Mouse (Mus musculus): ENCODE data around the gene Cdk5. TPM values are rescaled to one million over a fixed set of nuclear protein-coding genes. Genes with fewer than 3 reads are reported as not detected.

Cdk5 gene
- polyA plus RNA-seq, 1 experiment from 2014 or later, result 47.2 TPM

DNA sequence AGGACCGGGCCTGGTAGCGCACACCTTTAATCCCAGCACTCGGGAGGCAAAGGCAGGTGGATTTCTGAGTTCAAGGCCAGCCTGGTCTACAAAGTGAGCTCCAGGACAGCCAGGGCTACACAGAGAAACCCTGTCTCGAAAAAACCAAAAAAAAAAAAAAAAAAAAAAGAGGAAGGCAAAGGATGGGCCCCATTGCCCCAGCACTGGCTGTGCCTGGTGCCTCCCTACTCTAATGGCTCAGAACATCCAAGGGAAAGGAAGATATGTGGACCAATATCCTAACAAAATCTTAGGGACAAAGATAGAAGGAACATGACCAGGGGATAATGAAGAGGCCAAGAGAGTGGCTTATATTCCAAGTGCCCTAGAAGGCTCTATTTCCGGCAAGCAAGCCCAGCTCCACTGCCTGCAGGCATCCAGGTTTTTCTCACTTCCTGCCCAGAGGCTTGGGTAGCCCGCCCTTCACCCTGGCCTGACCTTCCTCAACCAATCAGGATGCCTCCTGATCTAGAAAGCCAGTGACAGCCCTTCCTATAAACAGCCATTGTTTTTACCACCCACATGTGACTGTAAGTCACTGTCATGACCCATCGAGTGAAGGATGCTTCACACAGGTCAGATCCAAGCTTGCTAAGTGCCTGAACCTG lies 34.2 kb downstream of the Cdk5 start:
- no peak for TF ChIP-seq CTCF (IDR thresholded peaks at IDR 0.05; ENCODE audit: low read depth)
- 65% methylated on average over 6 of the region's 7 CpGs for WGBS
- H3K36me3 ChIP-seq (ENCODE audit: insufficient read depth, low read length), result no peaks in the 10 kb centered on the region
- H3K9me3 ChIP-seq (replicated peaks; ENCODE audit: low read length), result no peaks in the 10 kb centered on the region
- H3K4me1 ChIP-seq (replicated peaks; ENCODE audit: insufficient read depth, low read length), result peaks cover 15% of the 10 kb centered on the region
- ATAC-seq (replicated peaks; ENCODE audit: low FRiP score, low read depth) (no peak), DNase-seq (ENCODE audit: low spot score) (peak; percentile 73)
- H3K4me2 ChIP-seq (ENCODE audit: low read length), result no peak overlapping the region
- H3K4me3 ChIP-seq (replicated peaks; ENCODE audit: low read depth, low read length), result no peak overlapping the region
- H3K9ac ChIP-seq (ENCODE audit: low read depth, low read length), result no peak overlapping the region
- peaks cover 6% of the 10 kb centered on the region; the same call in 1 of the 2 replicates for H3K27me3 ChIP-seq (ENCODE audit: insufficient read depth, low read length)
- H3K27ac ChIP-seq, result no peak overlapping the region

DNA sequence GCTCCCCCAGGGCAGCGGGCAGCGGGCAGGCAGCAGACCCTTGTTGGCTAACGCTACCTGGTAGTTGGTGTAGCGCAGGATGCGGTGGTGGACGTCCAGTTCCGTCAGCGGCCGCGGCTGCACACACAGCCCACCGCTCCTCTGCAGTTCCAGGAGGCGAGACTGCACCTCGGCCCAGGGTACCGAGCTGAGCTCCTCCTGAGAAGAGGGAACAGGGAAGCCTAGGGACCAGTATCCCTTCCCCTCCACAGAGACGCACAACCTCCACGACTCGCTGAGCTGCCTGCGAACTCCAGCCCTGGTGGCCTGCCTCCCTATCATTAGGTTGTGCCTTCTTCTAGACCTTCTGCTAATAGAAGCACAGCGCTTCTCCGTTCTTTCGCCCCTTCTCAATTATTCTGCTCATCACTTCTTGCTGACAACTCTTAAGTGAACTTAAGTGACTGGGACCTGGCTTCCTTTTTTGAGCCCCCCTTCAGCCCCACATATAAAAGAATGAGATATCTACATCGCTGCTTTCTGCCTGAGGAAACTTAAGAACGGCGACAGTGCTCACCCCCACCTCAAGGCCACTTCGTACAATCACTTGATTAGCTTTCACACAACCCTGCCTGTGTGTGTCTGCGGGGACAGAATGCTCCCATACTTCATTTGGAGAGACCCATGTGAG lies 34.9 kb downstream of the Cdk5 start:
- H3K4me1 ChIP-seq (replicated peaks; ENCODE audit: insufficient read depth, low read length), result peaks cover 15% of the 10 kb centered on the region
- H3K9me3 ChIP-seq (replicated peaks; ENCODE audit: low read length), result no peaks in the 10 kb centered on the region
- H3K27me3 ChIP-seq (ENCODE audit: insufficient read depth, low read length), result peaks cover 6% of the 10 kb centered on the region; the same call in 1 of the 2 replicates
- peak overlapping the region; percentile 43 for H3K4me3 ChIP-seq (replicated peaks; ENCODE audit: low read depth, low read length)
- DNase-seq (ENCODE audit: low spot score) (peak; percentile 10), ATAC-seq (replicated peaks; ENCODE audit: low FRiP score, low read depth) (no peak)
- peak overlapping the region; percentile 59 for H3K9ac ChIP-seq (ENCODE audit: low read depth, low read length)
- WGBS, result 28% methylated on average over 25 of the region's 26 CpGs
- H3K27ac ChIP-seq, result no peak overlapping the region; the same call in 1 of the 2 replicates
- peak overlapping the region; percentile 94 for H3K4me2 ChIP-seq (ENCODE audit: low read length)
- no peak for TF ChIP-seq CTCF (IDR thresholded peaks at IDR 0.05; ENCODE audit: low read depth)
- H3K36me3 ChIP-seq (ENCODE audit: insufficient read depth, low read length), result no peaks in the 10 kb centered on the region

DNA sequence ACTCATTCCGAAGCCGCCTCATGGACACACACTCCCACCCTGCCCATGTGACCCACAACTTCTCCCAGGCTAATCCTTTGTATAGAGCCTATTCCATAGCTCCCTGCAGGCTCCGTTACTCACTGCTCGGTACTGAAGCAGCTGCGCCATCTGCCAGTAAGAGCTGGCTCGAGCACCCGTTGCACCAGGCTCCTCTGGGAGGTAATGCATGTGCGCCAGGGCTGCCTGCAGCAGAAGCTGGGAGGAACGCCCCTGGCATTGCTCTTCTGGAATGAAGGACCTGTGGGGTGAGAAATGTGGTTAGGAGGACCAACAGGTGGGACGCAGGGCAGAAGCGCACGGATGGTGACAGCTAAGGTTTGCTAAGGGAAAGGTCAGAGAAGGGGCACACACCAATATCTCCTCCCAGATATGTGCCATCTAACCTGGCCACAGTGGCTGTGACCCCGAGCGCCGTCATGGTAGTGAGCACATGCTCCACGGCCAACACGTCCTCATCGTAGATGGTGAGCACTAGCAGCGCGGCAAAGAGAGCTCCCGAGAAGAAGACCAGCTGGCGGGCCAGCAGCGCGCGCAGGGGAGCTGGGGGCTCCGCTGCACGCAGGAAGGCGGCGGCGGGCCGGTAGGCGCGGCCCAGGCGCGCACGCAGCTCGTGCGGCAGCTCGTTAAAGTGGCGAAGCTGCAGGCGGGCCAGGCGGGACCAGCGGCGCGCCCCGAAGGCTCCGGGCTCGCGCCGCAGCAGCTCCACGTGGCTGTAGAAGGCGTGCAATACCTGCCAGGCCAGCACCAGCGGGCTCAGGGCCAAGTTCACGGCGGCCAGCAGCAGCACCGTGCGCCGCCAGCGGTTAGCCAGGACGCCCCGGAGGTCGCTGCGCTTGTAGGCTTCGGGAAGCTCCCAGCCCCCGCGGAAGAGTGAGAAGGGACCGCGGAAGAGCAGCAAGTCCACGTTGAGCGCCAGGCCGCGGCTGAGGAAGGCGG lies 35.8 kb downstream of the Cdk5 start:
- H3K4me3 ChIP-seq (replicated peaks; ENCODE audit: low read depth, low read length), result peak overlapping the region; percentile 43
- no peak overlapping the region; the same call in 1 of the 2 replicates for H3K27ac ChIP-seq
- ATAC-seq (replicated peaks; ENCODE audit: low FRiP score, low read depth) (no peak), DNase-seq (ENCODE audit: low spot score) (peak; percentile 63)
- H3K9me3 ChIP-seq (replicated peaks; ENCODE audit: low read length), result no peaks in the 10 kb centered on the region
- no peaks in the 10 kb centered on the region for H3K36me3 ChIP-seq (ENCODE audit: insufficient read depth, low read length)
- H3K9ac ChIP-seq (ENCODE audit: low read depth, low read length), result peak overlapping the region; percentile 59
- H3K4me2 ChIP-seq (ENCODE audit: low read length), result peak overlapping the region; percentile 94
- H3K4me1 ChIP-seq (replicated peaks; ENCODE audit: insufficient read depth, low read length), result peaks cover 22% of the 10 kb centered on the region
- H3K27me3 ChIP-seq (ENCODE audit: insufficient read depth, low read length), result peaks cover 6% of the 10 kb centered on the region; the same call in 1 of the 2 replicates
- peak; percentile 43; the same call in 1 of the 2 replicates for TF ChIP-seq CTCF (IDR thresholded peaks at IDR 0.05; ENCODE audit: low read depth)
- 1% methylated on average over 73 of the region's 73 CpGs for WGBS

DNA sequence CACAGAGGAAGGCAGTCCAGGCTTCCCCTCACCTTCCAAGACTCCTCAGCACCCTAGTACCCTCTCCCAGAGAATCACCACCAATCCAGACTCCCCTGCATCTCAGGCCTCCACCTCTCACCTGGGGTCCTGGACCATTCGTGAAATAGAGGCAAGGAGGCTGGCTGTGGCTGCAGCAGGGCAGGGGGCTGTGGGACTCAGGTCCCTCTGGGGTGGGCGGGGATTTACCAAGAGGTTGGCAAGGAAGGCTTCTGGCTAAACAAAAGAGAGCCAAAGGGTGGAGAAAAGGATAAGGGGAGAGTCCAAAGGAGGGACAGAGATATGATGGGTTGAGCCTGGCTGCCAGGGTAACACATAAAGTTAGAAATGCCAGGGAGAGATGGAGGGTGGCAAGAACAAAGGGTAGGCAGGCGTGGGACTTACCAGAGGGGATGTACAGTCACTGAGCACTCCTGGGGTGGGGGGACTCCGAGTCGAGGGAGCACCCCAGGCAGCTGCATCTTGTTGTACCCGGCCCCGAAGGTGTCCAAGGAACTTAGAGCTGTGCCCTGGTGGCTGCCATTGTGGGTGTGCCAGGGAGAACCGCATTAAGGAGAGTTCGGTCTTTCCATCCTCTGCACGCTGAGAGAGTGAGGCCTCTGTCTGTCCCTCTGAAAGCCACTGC lies 37.3 kb downstream of the Cdk5 start:
- Histone ChIP-seq H3K36me3 (ENCODE audit: insufficient read depth, low read length) (no peaks in the 10 kb centered on the region), H3K9ac (ENCODE audit: low read depth, low read length) (no peak overlapping the region), H3K4me1 (replicated peaks; ENCODE audit: insufficient read depth, low read length) (peaks cover 22% of the 10 kb centered on the region), H3K9me3 (replicated peaks; ENCODE audit: low read length) (no peaks in the 10 kb centered on the region), H3K4me3 (replicated peaks; ENCODE audit: low read depth, low read length) (no peak overlapping the region), H3K27me3 (ENCODE audit: insufficient read depth, low read length) (peaks cover 6% of the 10 kb centered on the region; the same call in 1 of the 2 replicates), H3K4me2 (ENCODE audit: low read length) (no peak overlapping the region), H3K27ac (no peak overlapping the region)
- WGBS, result 91% methylated on average over 10 of the region's 10 CpGs
- DNase-seq (ENCODE audit: low spot score), result no peak
- no peak for TF ChIP-seq CTCF (IDR thresholded peaks at IDR 0.05; ENCODE audit: low read depth)
- no peak for ATAC-seq (replicated peaks; ENCODE audit: low FRiP score, low read depth)

DNA sequence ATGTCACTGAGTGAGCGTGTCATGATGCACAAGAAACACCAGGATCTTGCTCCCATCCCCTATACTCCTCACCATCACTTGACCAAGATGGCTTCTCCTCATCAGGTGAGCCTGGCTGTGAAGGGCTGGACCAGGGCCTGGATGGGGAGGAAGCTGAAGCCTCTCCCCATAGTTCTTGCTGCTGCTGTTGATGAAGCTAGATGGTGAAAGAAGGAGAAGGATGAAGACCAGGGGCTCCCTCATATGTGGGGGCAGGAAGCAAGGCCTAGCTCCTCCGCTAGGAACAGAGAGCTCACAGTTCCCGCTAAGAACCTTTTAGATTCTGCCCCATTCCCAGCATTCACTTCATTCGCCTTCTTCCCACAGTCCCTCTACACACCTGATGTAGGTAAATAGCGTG lies 38.0 kb downstream of the Cdk5 start:
- Histone ChIP-seq H3K4me2 (ENCODE audit: low read length) (no peak overlapping the region), H3K27ac (no peak overlapping the region), H3K4me3 (replicated peaks; ENCODE audit: low read depth, low read length) (no peak overlapping the region), H3K27me3 (ENCODE audit: insufficient read depth, low read length) (peaks cover 6% of the 10 kb centered on the region; the same call in 1 of the 2 replicates), H3K36me3 (ENCODE audit: insufficient read depth, low read length) (no peaks in the 10 kb centered on the region), H3K9ac (ENCODE audit: low read depth, low read length) (no peak overlapping the region), H3K4me1 (replicated peaks; ENCODE audit: insufficient read depth, low read length) (peaks cover 22% of the 10 kb centered on the region), H3K9me3 (replicated peaks; ENCODE audit: low read length) (no peaks in the 10 kb centered on the region)
- WGBS, result 93% methylated on average over 5 of the region's 5 CpGs
- ATAC-seq (replicated peaks; ENCODE audit: low FRiP score, low read depth) (no peak), DNase-seq (ENCODE audit: low spot score) (no peak)
- TF ChIP-seq CTCF (IDR thresholded peaks at IDR 0.05; ENCODE audit: low read depth), result no peak

All from kidney, postnatal 0 days (tissue).